Mouse (Mus musculus) thymus, adult 2 months (tissue): ENCODE data around the gene Itgam.

Experiments
- CTCF ChIP-seq: fragments of 200-500 bp; IDR thresholded peaks from 2 replicates; pipeline ENCODE4 v1.5.1; 2012; ENCODE audit warnings: mild to moderate bottlenecking, control low read depth, low read length, moderate library complexity, borderline replicate concordance; ENCODE audit not compliant: control insufficient read depth, poor library complexity, insufficient read depth; ENCODE audit errors: extremely low read depth
- POLR2A ChIP-seq: fragments of 200-500 bp; IDR thresholded peaks from 2 replicates; pipeline ENCODE4 v1.6.1; 2012; ENCODE audit warnings: mild to moderate bottlenecking, low read length, control low read depth, moderate library complexity; ENCODE audit not compliant: control insufficient read depth, poor library complexity, insufficient read depth; ENCODE audit errors: extremely low read depth

DNA sequence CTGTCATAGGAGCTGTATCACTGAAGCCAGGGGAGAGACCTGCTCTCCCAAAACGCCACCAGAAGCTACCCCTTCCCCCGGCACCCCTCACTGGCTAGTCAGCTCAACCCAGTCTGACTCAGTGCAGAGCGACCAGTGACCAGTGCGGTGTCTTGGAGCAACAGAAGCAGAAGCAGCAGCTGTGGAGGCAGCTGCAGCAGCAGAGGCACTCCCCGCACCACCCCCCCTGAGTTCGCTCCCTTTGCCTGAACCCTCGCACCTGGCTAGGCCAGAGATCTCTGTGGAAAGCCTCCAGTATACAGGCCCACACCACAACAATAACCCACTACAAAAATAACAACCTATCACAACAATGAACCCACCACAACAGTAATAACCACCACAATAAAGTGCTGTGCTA, 3.9 kb upstream of the Itgam start:
- TF ChIP-seq POLR2A: 0 out of 2 replicates have a peak, but pooled peaks have one; percentile 27
- TF ChIP-seq CTCF: 0 out of 2 replicates have a peak, but pooled peaks have one; percentile 25
